Comparison of ENCODE assay signal across 8 mouse cellular contexts in the genomic region with DNA sequence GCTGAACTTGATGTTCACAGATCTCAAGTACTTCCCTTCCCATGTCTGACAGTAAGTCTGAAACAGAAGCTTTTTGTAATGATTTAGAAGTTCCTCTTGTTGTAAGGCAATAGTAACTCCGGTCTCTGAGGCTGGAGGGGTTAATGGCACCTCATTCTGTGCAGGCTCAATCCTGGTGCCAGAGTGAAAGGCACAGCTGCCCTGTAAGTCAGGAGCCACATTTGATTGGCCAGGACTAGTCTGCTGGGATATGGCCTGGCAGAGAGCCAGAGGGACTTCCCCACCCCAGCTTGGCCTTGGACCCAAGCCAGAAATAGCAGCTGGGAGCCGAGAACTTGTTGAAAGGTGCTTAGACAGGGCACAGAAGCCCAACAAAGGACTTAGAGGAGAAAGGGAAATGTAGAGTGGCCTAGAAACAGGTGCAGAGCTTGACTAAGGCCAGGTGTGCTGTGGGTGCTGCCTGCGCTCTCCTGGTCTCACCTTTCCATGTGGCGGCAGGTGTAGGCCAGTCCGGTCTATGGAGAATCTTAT. TPM values are rescaled to one million over a fixed set of nuclear protein-coding genes. Genes with fewer than 3 reads are reported as not detected.
DNase-seq lines count a peak whose midpoint lies in the region; ATAC-seq and TF ChIP-seq lines count a peak whose summit lies in the region.

No protein-coding gene starts in this region.

- ATAC-seq in forebrain, embryonic 14.5 days = peak; percentile 88
- ATAC-seq in lung, embryonic 14.5 days (ENCODE audit: insufficient read depth) = peak; percentile 97

- no peaks in the 10 kb centered on the region for H3K9me3 ChIP-seq in forebrain, embryonic 14.5 days (replicated peaks; ENCODE audit: control insufficient read depth, low read length)
- no peaks in the 10 kb centered on the region for H3K9me3 ChIP-seq in lung, embryonic 14.5 days (ENCODE audit: low read depth, low read length)

- no peak overlapping the region for H3K9ac ChIP-seq in forebrain, embryonic 14.5 days (ENCODE audit: low read length)
- H3K9ac ChIP-seq in lung, embryonic 14.5 days = no peak overlapping the region

- peaks cover 72% of the 10 kb centered on the region for H3K36me3 ChIP-seq in C2C12 (ENCODE audit: control insufficient read depth, insufficient read depth)
- H3K36me3 ChIP-seq in forebrain, embryonic 14.5 days (ENCODE audit: control insufficient read depth, insufficient read depth, low read length) = peaks cover 82% of the 10 kb centered on the region
- H3K36me3 ChIP-seq in lung, embryonic 14.5 days (ENCODE audit: insufficient read depth) = peaks cover 70% of the 10 kb centered on the region

- peaks cover 5% of the 10 kb centered on the region for H3K79me2 ChIP-seq in C2C12 (ENCODE audit: control insufficient read depth, insufficient read depth)

- peaks cover 29% of the 10 kb centered on the region for H3K4me1 ChIP-seq in forebrain, embryonic 14.5 days (ENCODE audit: control insufficient read depth, insufficient read depth, low read length)
- peaks cover 8% of the 10 kb centered on the region for H3K4me1 ChIP-seq in lung, embryonic 14.5 days (ENCODE audit: insufficient read depth)

- H3K27me3 ChIP-seq in C2C12 (ENCODE audit: control insufficient read depth, insufficient read depth, insufficient read length) = no peaks in the 10 kb centered on the region
- H3K27me3 ChIP-seq in forebrain, embryonic 14.5 days (replicated peaks; ENCODE audit: control insufficient read depth, insufficient read depth, low read length) = no peaks in the 10 kb centered on the region
- no peaks in the 10 kb centered on the region for H3K27me3 ChIP-seq in lung, embryonic 14.5 days (ENCODE audit: insufficient read depth, low read length)

- no peak overlapping the region for H3K4me3 ChIP-seq in C2C12 (ENCODE audit: insufficient read depth, poor library complexity, severe bottlenecking)
- H3K4me3 ChIP-seq in forebrain, embryonic 14.5 days (ENCODE audit: low read depth, low read length) = no peak overlapping the region
- no peak overlapping the region for H3K4me3 ChIP-seq in lung, embryonic 14.5 days (ENCODE audit: low read depth, low read length)

- no peaks in the 10 kb centered on the region for H3K79me3 ChIP-seq in C2C12 (ENCODE audit: low read depth)

- TF ChIP-seq CTCF in C2C12 (IDR thresholded peaks at IDR 0.05; ENCODE audit: control insufficient read depth, insufficient read depth, insufficient read length) = no peak
- no peak for TF ChIP-seq CTCF in lung, embryonic 14.5 days (IDR thresholded peaks at IDR 0.05; ENCODE audit: low read depth)

- H3K4me2 ChIP-seq in forebrain, embryonic 14.5 days (ENCODE audit: low read length) = no peak overlapping the region
- no peak overlapping the region for H3K4me2 ChIP-seq in lung, embryonic 14.5 days

- H3K27ac ChIP-seq in forebrain, embryonic 14.5 days (ENCODE audit: low read depth, low read length) = peak overlapping the region; percentile 86
- peak overlapping the region; percentile 20; the same call in 1 of the 2 replicates for H3K27ac ChIP-seq in lung, embryonic 14.5 days (ENCODE audit: low read depth)

- DNase-seq in adrenal gland, postnatal 10 days = peak; percentile 92
- peak; percentile 95 for DNase-seq in forebrain, embryonic 14.5 days (ENCODE audit: low spot score)
- DNase-seq in heart, postnatal 14 days = peak; percentile 87 to 93
- DNase-seq in layer of hippocampus, adult 11-12 months (ENCODE audit: low spot score) = peak; percentile 79
- peak; percentile 97 for DNase-seq in lung, embryonic 14.5 days
- peak; percentile 13 for DNase-seq in retina, adult 2 months (ENCODE audit: low read depth, low spot score)
- peak; percentile 14 for DNase-seq in thymus, postnatal 4 days

- 33% methylated on average over 5 of the region's 5 CpGs for WGBS in forebrain, embryonic 14.5 days
- WGBS in lung, embryonic 14.5 days = 34% methylated on average over 5 of the region's 5 CpGs

- intact Hi-C loops in heart, postnatal 14 days (cut with DNase I) = no loop called here

- no peak overlapping the region for H3ac ChIP-seq in C2C12 (ENCODE audit: control insufficient read depth, insufficient read length, low read depth)

TF ChIP-seq in C2C12, 6 proteins besides CTCF, POLR2A, EP300 and RAD21:
- TF ChIP-seq MYOD1 (IDR thresholded peaks at IDR 0.05; ENCODE audit: control insufficient read depth, insufficient read length, low read depth) = peak; percentile 80
- TF ChIP-seq MYOG (IDR thresholded peaks at IDR 0.05; ENCODE audit: control insufficient read depth, extremely low read depth, insufficient read length) = no peak
TF ChIP-seq in C2C12: peak in this region for 1.

RNA-seq across cellular contexts. Expression of a gene that starts 34.3 kb away (rescaled TPM):
- 6.3 TPM for polyA plus RNA-seq in C2C12 (2012; fragmentation: generic; extraction: Trizol)
- total RNA-seq in adrenal gland, postnatal 10 days (2021) = 10 to 100 TPM; 19.7 to 22.7 TPM
- 29.4 and 32.7 TPM in 2 replicates for polyA plus RNA-seq in forebrain, embryonic 14.5 days (2014; fragmentation: Nextera tagmentation; extraction: Ambion mirVana)
- 1 to 10 TPM; 5.7 to 7.0 TPM for total RNA-seq in heart, postnatal 14 days (2021)
- polyA plus RNA-seq in lung, embryonic 14.5 days (2014; fragmentation: Nextera tagmentation; extraction: Ambion mirVana) = 16.4 and 20.9 TPM in 2 replicates

RNA-seq across cellular contexts. Expression of a gene that starts 54.2 kb away (rescaled TPM):
- polyA plus RNA-seq in C2C12 (2012; fragmentation: generic; extraction: Trizol) = not detected
- total RNA-seq in adrenal gland, postnatal 10 days (2021) = not detected
- 0.08 and 0.21 TPM in 2 replicates for polyA plus RNA-seq in forebrain, embryonic 14.5 days (2014; fragmentation: Nextera tagmentation; extraction: Ambion mirVana)
- not detected for total RNA-seq in heart, postnatal 14 days (2021)
- 0.70 and 0.79 TPM in 2 replicates for polyA plus RNA-seq in lung, embryonic 14.5 days (2014; fragmentation: Nextera tagmentation; extraction: Ambion mirVana)

RNA-seq across cellular contexts. Expression of a gene that starts 55.3 kb away (rescaled TPM):
- 11.5 TPM for polyA plus RNA-seq in C2C12 (2012; fragmentation: generic; extraction: Trizol)
- total RNA-seq in adrenal gland, postnatal 10 days (2021) = 1 to 10 TPM; 3.6 to 5.6 TPM
- polyA plus RNA-seq in forebrain, embryonic 14.5 days (2014; fragmentation: Nextera tagmentation; extraction: Ambion mirVana) = 70.5 and 77.4 TPM in 2 replicates
- total RNA-seq in heart, postnatal 14 days (2021) = under 1 TPM; 0.32 to 0.62 TPM
- 15.2 and 16.5 TPM in 2 replicates for polyA plus RNA-seq in lung, embryonic 14.5 days (2014; fragmentation: Nextera tagmentation; extraction: Ambion mirVana)

Comparison
In these comparisons a context has a peak if more than half of its experiments do, and no peak if none do; other contexts are left out.
1. DNase-seq: peak in every context shown above with its lines; median percentile 97 in lung, embryonic 14.5 days; 95 in forebrain, embryonic 14.5 days; 92 in adrenal gland, postnatal 10 days; 90 in heart, postnatal 14 days; 79 in layer of hippocampus, adult 11-12 months; 14 in thymus, postnatal 4 days; 13 in retina, adult 2 months.